Mouse (Mus musculus) inflammation-experienced regulatory T-cells, adult 16 weeks (primary cell): ENCODE data around the gene Cox7a2. TPM values are rescaled to one million over a fixed set of nuclear protein-coding genes. Genes with fewer than 3 reads are reported as not detected.

Source experiments
- polyA plus RNA-seq: library from polyadenylated mRNA; unstranded; fragments of 100-300 nt; shearing (Covaris generic); gene quantifications from one replicate; pipeline ENCODE4 v1.2.1, GENCODE M21; 2017

Cox7a2 gene
- 277 TPM for polyA plus RNA-seq

GRCm38 (mm10) chr9:79759385-79760005, at the start of gene Cox7a2:
Gene Cox7a2 (minus strand): TSS chr9:79759878.

GRCm38 (mm10) chr9:79792841-79793835, 33.5 kb upstream of the Cox7a2 start, which contains the start of gene Tmem30a:
Gene Tmem30a (minus strand): TSS chr9:79793507.

GRCm38 (mm10) chr9:79718481-79719370, 41.0 kb downstream of the Cox7a2 start, which contains the start of gene Col12a1:
Gene Col12a1 (minus strand): TSS chr9:79718831.

Other genes with a start within 250 kb of the Cox7a2 start
- gene Col12a1, start 41.0 kb downstream of the Cox7a2 start, polyA plus RNA-seq = not detected
- 82.3 TPM for gene Tmem30a, start 33.6 kb upstream of the Cox7a2 start, polyA plus RNA-seq